Mouse (Mus musculus) heart, embryonic 14.5 days (tissue): Measurements from ENCODE around the gene Igfbp6. TPM values are rescaled to one million over a fixed set of nuclear protein-coding genes. Genes with fewer than 3 reads are reported as not detected.

ENCODE experiments used
- ATAC-seq: fragments of 200-750 bp; cut with Nextera tagmentation; 2 replicates; pipeline ENCODE4 v1.8.0; 2017; ENCODE audit warnings: low read depth, moderate TSS enrichment; ENCODE audit not compliant: insufficient number of reproducible peaks, insufficient read depth, low FRiP score
- H3K27ac ChIP-seq, 2 experiments: fragments of 200-500 bp in 1 of 2; fragments of 300-500 bp in 1 of 2; sonication (generic) in 1 of 2; replicated peaks in 1 of 2; 2 replicates each; pipeline ENCODE4 v1.5.1; 2012 to 2014; ENCODE audit warnings: low read depth in 2 of 2, low read length in 2 of 2, control low read depth in 1 of 2, mild to moderate bottlenecking in 1 of 2, mixed read lengths in 1 of 2; ENCODE audit not compliant: control insufficient read depth in 1 of 2, insufficient read depth in 1 of 2
- H3K27me3 ChIP-seq: fragments of 300-500 bp; sonication (generic); 2 replicates; pipeline ENCODE4 v1.6.1; 2014; ENCODE audit warnings: mild to moderate bottlenecking, low read length, control low read depth; ENCODE audit not compliant: control insufficient read depth, insufficient read depth
- H3K36me3 ChIP-seq: fragments of 300-500 bp; sonication (generic); 2 replicates; pipeline ENCODE4 v1.6.1; 2014; ENCODE audit warnings: mild to moderate bottlenecking, control low read depth, low read length, mixed read lengths; ENCODE audit not compliant: control insufficient read depth, insufficient read depth
- H3K4me1 ChIP-seq, 2 experiments: fragments of 200-500 bp in 1 of 2; fragments of 300-500 bp in 1 of 2; sonication (generic) in 1 of 2; 2 replicates each; pipeline ENCODE4 v1.6.1; 2012 to 2014; ENCODE audit warnings: low read length in 2 of 2, control low read depth in 1 of 2, mixed read lengths in 1 of 2; ENCODE audit not compliant: control insufficient read depth in 2 of 2, insufficient read depth in 2 of 2
- H3K4me2 ChIP-seq: fragments of 300-500 bp; sonication (generic); 2 replicates; pipeline ENCODE4 v1.6.1; 2014; ENCODE audit warnings: mild to moderate bottlenecking, low read length
- H3K4me3 ChIP-seq, 2 experiments: fragments of 200-500 bp in 1 of 2; fragments of 300-500 bp in 1 of 2; sonication (generic) in 1 of 2; 2 replicates each; pipeline ENCODE4 v1.5.1; 2012 to 2014; ENCODE audit warnings: low read length in 2 of 2, mild to moderate bottlenecking in 2 of 2, control low read depth in 1 of 2, low read depth in 1 of 2, moderate library complexity in 1 of 2; ENCODE audit not compliant: control insufficient read depth in 1 of 2, insufficient read depth in 1 of 2
- H3K9ac ChIP-seq: fragments of 300-500 bp; sonication (generic); 2 replicates; pipeline ENCODE4 v1.6.1; 2014; ENCODE audit warnings: mild to moderate bottlenecking, low read length
- H3K9me3 ChIP-seq: fragments of 300-500 bp; sonication (generic); 2 replicates; pipeline ENCODE4 v1.6.1; 2016; ENCODE audit warnings: low read length, control low read depth; ENCODE audit not compliant: control insufficient read depth
- WGBS: fragments of 180-500 bp; shearing (Covaris S2); extraction: QIAGEN DNeasy Blood & Tissue Kit; methylation state at CpG from one replicate; pipeline ENCODE4 v1.1.7; 2014; 5-methylcytosine and 5-hydroxymethylcytosine counted together
- polyA plus RNA-seq: library from polyadenylated mRNA; unstranded; fragments of >200 nt; fragmentation: Nextera tagmentation; extraction: Ambion mirVana; gene quantifications from 2 replicates; pipeline ENCODE4 v1.2.1, GENCODE M21; 2014

The Igfbp6 gene
- polyA plus RNA-seq, 1 experiment from 2014 or later = 7.7 TPM

DNA sequence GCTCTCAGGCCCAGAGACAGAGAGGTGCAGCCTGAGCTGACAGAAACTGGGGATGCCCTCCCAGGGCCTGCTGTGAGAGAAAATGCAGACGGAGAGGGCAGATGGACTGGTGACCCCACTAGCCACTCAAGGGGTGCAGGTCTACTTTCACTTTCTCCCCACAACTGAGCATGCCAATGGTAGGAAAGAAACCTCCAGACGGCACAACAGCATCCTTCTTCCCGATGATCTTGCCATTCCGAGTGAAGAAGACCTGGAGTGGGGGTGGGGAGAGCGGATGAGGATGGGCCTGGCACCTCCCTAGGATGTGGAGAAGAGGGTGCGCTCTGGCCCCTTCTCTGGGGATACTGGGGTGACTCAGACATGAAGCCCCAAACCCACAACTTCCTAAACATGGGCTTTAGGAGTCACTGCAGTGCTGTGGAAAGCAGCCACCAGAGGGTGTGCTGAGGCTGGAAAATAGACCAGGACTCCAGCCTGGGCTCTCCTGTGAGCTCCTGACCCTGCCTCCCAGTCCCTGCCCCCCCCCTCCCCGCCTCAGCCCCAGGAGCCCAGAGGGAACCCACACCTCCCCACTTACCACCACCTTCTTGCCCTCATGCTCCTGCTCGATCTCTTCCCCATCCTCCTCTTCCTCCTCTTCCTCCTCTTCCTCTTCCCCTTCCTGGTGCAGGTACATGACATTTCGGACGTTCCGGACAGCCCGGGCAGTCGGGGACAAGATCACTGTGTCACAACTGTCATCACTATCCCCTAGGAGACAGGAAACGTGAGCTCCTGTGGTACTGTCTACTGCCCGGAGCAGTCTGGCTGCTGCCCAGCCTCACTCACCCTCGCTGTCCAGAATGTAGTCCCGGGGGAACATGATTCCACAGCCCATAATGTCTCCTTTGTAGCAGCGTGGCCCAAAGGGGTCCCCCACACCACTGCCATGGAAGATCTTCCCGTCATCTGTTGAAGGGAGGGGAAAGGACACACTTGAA lies 26.4 kb upstream of the Igfbp6 start:
- no peak overlapping the region for H3K4me2 ChIP-seq
- H3K9me3 ChIP-seq = no peaks in the 10 kb centered on the region
- no peak for ATAC-seq
- H3K9ac ChIP-seq = no peak overlapping the region
- H3K27ac ChIP-seq = no peak overlapping the region
- H3K27me3 ChIP-seq = no peaks in the 10 kb centered on the region
- H3K36me3 ChIP-seq = peaks cover 92% of the 10 kb centered on the region
- H3K4me1 ChIP-seq = peaks cover 0 to under 1% of the 10 kb centered on the region in 2 experiments; a peak in 1 of 4 replicates
- 62% methylated on average over 18 of the region's 19 CpGs for WGBS
- H3K4me3 ChIP-seq = no peak overlapping the region

DNA sequence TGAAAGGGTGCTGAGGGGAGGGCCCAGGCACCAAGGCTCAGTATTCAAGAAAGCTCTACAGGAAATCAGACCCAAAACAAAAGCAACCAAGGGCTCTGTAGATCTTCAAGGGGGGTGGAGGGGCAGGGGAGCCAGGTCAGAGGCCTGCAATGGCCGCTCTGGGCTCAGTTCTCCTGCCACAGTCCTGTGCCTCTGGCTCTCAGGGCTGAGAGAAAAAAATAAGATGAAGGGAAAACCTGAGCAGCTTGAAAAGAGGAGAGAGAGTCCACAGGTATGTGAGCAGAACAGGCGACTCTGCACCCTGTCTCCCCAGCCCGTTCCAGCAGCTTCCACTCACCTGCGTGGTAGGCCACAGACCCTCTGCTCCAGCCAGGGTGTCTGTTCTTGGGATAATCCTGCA lies 25.6 kb upstream of the Igfbp6 start:
- H3K27ac ChIP-seq = no peak overlapping the region
- peaks cover 83% of the 10 kb centered on the region for H3K36me3 ChIP-seq

DNA sequence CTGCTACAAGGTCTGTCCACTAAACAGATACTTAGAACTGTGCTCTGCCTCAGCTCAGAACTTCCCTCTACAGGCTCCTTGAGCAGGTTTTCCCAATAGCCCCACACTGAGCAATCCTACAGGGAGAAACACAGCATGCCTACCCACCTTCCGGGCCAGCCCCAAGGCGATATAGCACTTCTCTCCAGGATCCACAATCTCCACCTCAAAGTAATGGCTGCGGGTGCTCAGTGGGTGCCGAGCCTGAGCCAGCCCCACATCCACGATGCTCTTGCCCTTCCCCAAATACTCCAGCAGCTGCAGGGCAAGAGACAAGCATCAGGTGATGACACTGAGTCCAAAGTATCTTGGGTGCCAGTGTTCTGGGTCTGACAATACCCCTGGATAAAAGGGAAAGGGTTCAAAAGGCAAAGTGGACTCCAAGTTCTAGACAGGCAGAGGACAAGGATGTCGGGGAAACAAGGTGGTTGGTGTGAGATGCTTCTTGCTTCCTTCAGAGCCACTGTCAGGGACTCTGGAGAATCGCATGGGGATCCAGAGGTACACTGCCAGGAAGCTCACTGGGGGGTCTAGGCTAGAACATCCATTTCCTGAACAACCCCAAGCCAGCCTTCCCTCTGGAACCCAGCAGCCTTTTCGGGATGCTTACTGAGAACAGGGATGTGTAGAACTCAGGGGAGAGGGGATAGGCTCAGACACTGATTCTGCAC lies 24.9 kb upstream of the Igfbp6 start:
- ATAC-seq = no peak
- no peak overlapping the region for H3K4me2 ChIP-seq
- H3K27ac ChIP-seq = no peak overlapping the region
- H3K4me1 ChIP-seq = no peaks in the 10 kb centered on the region
- H3K4me3 ChIP-seq = no peak overlapping the region
- no peaks in the 10 kb centered on the region for H3K27me3 ChIP-seq
- H3K9me3 ChIP-seq = no peaks in the 10 kb centered on the region
- 67% methylated on average over 8 of the region's 8 CpGs for WGBS
- H3K9ac ChIP-seq = no peak overlapping the region
- H3K36me3 ChIP-seq = peaks cover 78% of the 10 kb centered on the region

More for the DNA sequence above, 25.6 kb upstream of the Igfbp6 start:
- H3K4me3 ChIP-seq = no peak overlapping the region
- 86% methylated on average over 4 of the region's 4 CpGs for WGBS
- H3K4me2 ChIP-seq = no peak overlapping the region
- ATAC-seq = no peak
- H3K4me1 ChIP-seq = no peaks in the 10 kb centered on the region
- H3K9me3 ChIP-seq = no peaks in the 10 kb centered on the region
- H3K27me3 ChIP-seq = no peaks in the 10 kb centered on the region
- no peak overlapping the region for H3K9ac ChIP-seq

DNA sequence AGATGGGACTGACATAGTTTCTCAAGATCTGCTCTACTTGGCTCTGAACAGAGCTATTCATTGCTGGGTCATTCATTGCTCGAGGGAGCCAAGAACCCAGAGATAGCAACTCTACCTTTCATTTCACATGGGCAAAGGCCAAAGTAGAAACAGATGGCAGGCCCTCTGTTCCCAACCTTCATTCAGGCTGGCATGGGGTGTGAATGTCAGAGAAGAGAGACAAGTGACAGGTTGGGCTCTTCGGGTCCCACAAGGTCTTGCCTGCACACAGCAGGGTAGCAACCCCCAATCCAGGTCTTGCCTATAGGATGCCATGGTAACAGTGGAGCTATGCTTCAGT lies 24.4 kb upstream of the Igfbp6 start:
- H3K9ac ChIP-seq = no peak overlapping the region
- no peaks in the 10 kb centered on the region for H3K27me3 ChIP-seq
- H3K36me3 ChIP-seq = peaks cover 78% of the 10 kb centered on the region
- H3K4me1 ChIP-seq = no peaks in the 10 kb centered on the region
- ATAC-seq = no peak
- H3K9me3 ChIP-seq = no peaks in the 10 kb centered on the region
- H3K4me2 ChIP-seq = no peak overlapping the region
- 73% methylated on average over 2 of the region's 2 CpGs for WGBS
- no peak overlapping the region for H3K4me3 ChIP-seq
- H3K27ac ChIP-seq = no peak overlapping the region

DNA sequence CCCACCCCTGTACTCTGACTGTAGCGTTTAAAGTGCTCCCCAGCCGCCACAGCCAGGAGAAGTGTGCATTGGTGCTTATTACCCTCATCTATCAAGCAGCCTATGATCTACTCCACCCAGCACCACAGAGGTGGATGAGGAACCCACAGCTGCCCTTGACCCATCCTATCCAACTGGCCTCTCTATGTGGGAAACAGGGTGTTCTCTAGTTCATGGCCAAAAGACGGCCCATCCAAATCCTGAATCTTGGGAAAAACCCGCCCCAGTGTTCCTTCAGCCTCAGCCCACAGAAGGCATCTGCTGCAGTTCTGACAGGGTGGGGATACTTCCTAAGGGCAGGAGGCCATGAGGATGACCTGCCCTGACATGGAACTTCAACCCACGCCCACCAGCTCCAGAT lies 23.6 kb upstream of the Igfbp6 start:
- Histone ChIP-seq H3K9ac (no peak overlapping the region), H3K9me3 (no peaks in the 10 kb centered on the region), H3K4me1 (no peaks in the 10 kb centered on the region), H3K27me3 (no peaks in the 10 kb centered on the region), H3K27ac (no peak overlapping the region), H3K4me2 (no peak overlapping the region), H3K4me3 (no peak overlapping the region), H3K36me3 (peaks cover 77% of the 10 kb centered on the region)
- whole genome bisulfite sequencing = 61% methylated on average over 5 of the region's 5 CpGs
- no peak for ATAC-seq

DNA sequence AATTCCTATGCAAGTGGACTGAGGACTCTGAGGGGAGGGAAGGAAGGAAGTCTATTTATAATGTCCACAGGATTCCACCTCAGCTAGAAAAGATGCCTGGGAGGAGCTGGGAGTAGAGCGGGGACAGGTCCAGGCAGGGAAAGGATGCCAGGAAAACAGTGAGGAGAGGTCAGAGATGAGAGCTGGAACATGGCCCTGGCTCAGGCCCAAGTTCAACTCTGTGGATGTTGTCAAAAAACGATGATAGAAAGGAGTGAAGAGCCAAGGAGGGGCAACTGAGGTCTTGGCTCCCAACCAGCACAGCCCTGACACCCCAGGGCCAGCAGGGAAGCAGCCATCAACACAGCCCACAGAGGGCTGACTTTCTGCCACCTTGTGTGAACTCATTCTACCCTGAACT lies 17.9 kb upstream of the Igfbp6 start:
- H3K9ac ChIP-seq = no peak overlapping the region
- H3K27me3 ChIP-seq = no peaks in the 10 kb centered on the region
- H3K4me3 ChIP-seq = no peak overlapping the region
- peak; percentile 68 for ATAC-seq
- H3K9me3 ChIP-seq = no peaks in the 10 kb centered on the region
- peaks cover 12 to 16% of the 10 kb centered on the region in 2 experiments for H3K4me1 ChIP-seq
- 9% methylated on average over 2 of the region's 2 CpGs for WGBS
- H3K36me3 ChIP-seq = peaks cover 72% of the 10 kb centered on the region
- H3K4me2 ChIP-seq = no peak overlapping the region
- H3K27ac ChIP-seq = peak overlapping the region; percentile 33 to 39; a peak in 3 of 4 replicates

DNA sequence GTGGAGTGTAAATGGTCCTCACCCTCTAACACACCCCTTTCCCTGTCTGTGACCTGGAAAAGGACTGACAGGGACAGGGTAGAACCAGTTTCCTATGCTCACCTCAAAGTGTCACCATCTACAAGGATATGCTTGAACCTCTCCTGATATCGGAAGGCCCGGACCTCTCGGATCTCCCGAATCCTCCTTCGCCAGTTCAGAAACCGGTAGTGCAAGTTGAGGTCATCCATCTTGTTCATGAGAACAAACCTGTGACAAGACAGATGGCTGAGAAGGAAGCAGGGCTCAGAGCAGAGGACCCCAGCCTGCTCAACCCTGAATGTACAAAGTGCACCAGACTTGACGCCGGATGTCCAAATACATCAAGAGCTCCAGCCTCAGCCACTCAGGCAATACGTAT lies 10.8 kb upstream of the Igfbp6 start:
- no peak overlapping the region for H3K9ac ChIP-seq

More for the DNA sequence above, 10.8 kb upstream of the Igfbp6 start:
- Histone ChIP-seq H3K9me3 (no peaks in the 10 kb centered on the region), H3K36me3 (peaks cover 50% of the 10 kb centered on the region), H3K27me3 (no peaks in the 10 kb centered on the region), H3K4me3 (no peak overlapping the region), H3K4me1 (peaks cover 2 to 14% of the 10 kb centered on the region in 2 experiments; a peak in 3 of 4 replicates), H3K4me2 (no peak overlapping the region), H3K27ac (no peak overlapping the region)
- no peak for ATAC-seq
- 91% methylated on average over 9 of the region's 9 CpGs for WGBS
